Mouse (Mus musculus): ENCODE measurements around the gene Mrm3.

The Mrm3 gene

GRCm38 (mm10) chr11:76253145-76253917 is 9.8 kb downstream of the Mrm3 start:
- DNase-seq, result peak; percentile 93

- DNase-seq, result peak; percentile 41
Observed at GRCm38 (mm10) chr11:76253918-76254264, 10.4 kb downstream of the Mrm3 start.

GRCm38 (mm10) chr11:76255431-76256001 is 12.0 kb downstream of the Mrm3 start:
- DNase-seq, result peak; percentile 27

- no peak for DNase-seq
Observed at GRCm38 (mm10) chr11:76256129-76256528, 12.6 kb downstream of the Mrm3 start.

GRCm38 (mm10) chr11:76257386-76257785 is 13.9 kb downstream of the Mrm3 start:
- no peak for DNase-seq

- no peak for DNase-seq
Observed at GRCm38 (mm10) chr11:76258511-76258910, 15.0 kb downstream of the Mrm3 start.

GRCm38 (mm10) chr11:76260208-76261050 is 16.9 kb downstream of the Mrm3 start:
- no peak for DNase-seq

- no peak for DNase-seq
Observed at GRCm38 (mm10) chr11:76261224-76261623, 17.7 kb downstream of the Mrm3 start.

- no peak for DNase-seq
Observed at GRCm38 (mm10) chr11:76262611-76263351, 19.3 kb downstream of the Mrm3 start.

- no peak for DNase-seq
Observed at GRCm38 (mm10) chr11:76267550-76267949, 24.0 kb downstream of the Mrm3 start.

- DNase-seq, result no peak
Observed at GRCm38 (mm10) chr11:76268001-76268459, 24.5 kb downstream of the Mrm3 start.

GRCm38 (mm10) chr11:76268521-76269065 is 25.1 kb downstream of the Mrm3 start:
- DNase-seq, result no peak

- peak; percentile 41 for DNase-seq
Observed at GRCm38 (mm10) chr11:76272440-76272839, 28.9 kb downstream of the Mrm3 start.

- no peak for DNase-seq
Observed at GRCm38 (mm10) chr11:76278960-76279852, 35.7 kb downstream of the Mrm3 start.

GRCm38 (mm10) chr11:76279971-76280370 is 36.5 kb downstream of the Mrm3 start:
- DNase-seq, result no peak

- DNase-seq, result no peak
Observed at GRCm38 (mm10) chr11:76283841-76284240, 40.3 kb downstream of the Mrm3 start.

- DNase-seq, result peak; percentile 43
Observed at GRCm38 (mm10) chr11:76285431-76286075, 42.0 kb downstream of the Mrm3 start.

GRCm38 (mm10) chr11:76286534-76287126 is 43.1 kb downstream of the Mrm3 start:
- no peak for DNase-seq

GRCm38 (mm10) chr11:76287301-76287700 is 43.8 kb downstream of the Mrm3 start:
- DNase-seq, result no peak

GRCm38 (mm10) chr11:76288645-76289044 is 45.1 kb downstream of the Mrm3 start:
- no peak for DNase-seq

- DNase-seq, result no peak
Observed at GRCm38 (mm10) chr11:76290367-76290766, 46.9 kb downstream of the Mrm3 start.

Data from lung, postnatal 10 days (tissue).